In the genomic region with DNA sequence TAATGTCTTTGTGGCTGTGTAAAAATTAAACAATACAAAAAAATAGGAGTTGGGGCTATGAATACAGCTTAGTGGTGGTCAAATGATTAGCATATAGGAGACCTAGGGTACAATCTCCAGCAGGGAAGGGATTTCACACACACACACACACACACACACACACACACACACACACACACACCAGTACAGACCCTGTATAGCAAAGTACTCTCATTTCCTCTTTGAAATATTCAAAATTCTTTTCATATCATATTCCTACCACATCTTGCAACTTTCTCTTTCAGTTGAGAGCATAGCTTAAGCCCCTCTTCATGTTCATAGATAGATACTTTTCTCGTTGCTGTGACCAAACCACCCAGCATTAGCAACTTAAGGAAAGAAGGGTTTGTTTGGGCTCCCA, we compare ENCODE assay signal across 18 mouse cellular contexts.
DNase-seq lines count a peak whose midpoint lies in the region; ATAC-seq lines count a peak whose summit lies in the region.
"Had no signal": no experiment of that assay in that cellular context is flagged by ENCODE, and none has a peak within 500 bp of the region (broad histone marks: within the 10 kb centered on the region; RNA-seq: fewer than 3 reads in every experiment).

No protein-coding gene starts in this region.

- peak; percentile 78 for DNase-seq in midbrain, embryonic 11.5 days (ENCODE audit: low spot score, missing footprints)
- DNase-seq in splenic B cell, adult 2 months (ENCODE audit: low read depth, low spot score) = peak; percentile 53
- no peak for DNase-seq in Muller cell, postnatal 12 days (ENCODE audit: inconsistent ontology term)
- DNase-seq in kidney, adult 11 months = no peak
- DNase-seq: adrenal gland, postnatal 10 days; cerebellum, adult 18-20 months; cerebellum, adult 9-11 months; cerebellum, postnatal 36 days; forebrain, postnatal 0 days; gastrocnemius, postnatal 14 days had no signal

- no peaks in the 10 kb centered on the region for H3K27me3 ChIP-seq in midbrain, embryonic 11.5 days (ENCODE audit: control insufficient read depth, insufficient read depth, low read length)
- no peaks in the 10 kb centered on the region for H3K27me3 ChIP-seq in midbrain, embryonic 15.5 days (replicated peaks)
- no peaks in the 10 kb centered on the region for H3K27me3 ChIP-seq in splenic B cell, adult 2 months (ENCODE audit: control insufficient read depth, insufficient read depth, low read length, poor library complexity, severe bottlenecking)
- H3K27me3 ChIP-seq: forebrain, embryonic 13.5 days; heart, embryonic 12.5 days had no signal

- H3K4me2 ChIP-seq in midbrain, embryonic 11.5 days = no peak overlapping the region
- no peak overlapping the region for H3K4me2 ChIP-seq in midbrain, embryonic 15.5 days
- H3K4me2 ChIP-seq: forebrain, embryonic 13.5 days; heart, embryonic 12.5 days; hindbrain, embryonic 14.5 days had no signal

- no peak for ATAC-seq in midbrain, embryonic 11.5 days (ENCODE audit: low FRiP score)
- ATAC-seq in midbrain, embryonic 15.5 days (replicated peaks) = no peak
- peak; percentile 27 for ATAC-seq in CD4-positive, CD25-positive, alpha-beta regulatory T cell, adult 4 months
- ATAC-seq in common myeloid progenitor, adult 5-6 weeks (replicated peaks; ENCODE audit: low read depth, poor library complexity, severe bottlenecking) = 0 out of 2 replicates have a peak, but pooled peaks have one; percentile 6
- ATAC-seq: forebrain, embryonic 13.5 days; forebrain, postnatal 0 days had no signal

- WGBS in midbrain, embryonic 11.5 days = 41% methylated on average over 1 of the region's 1 CpGs
- WGBS in midbrain, embryonic 15.5 days = 57% methylated on average over 1 of the region's 1 CpGs

- H3K4me1 ChIP-seq in midbrain, embryonic 11.5 days (ENCODE audit: control insufficient read depth, insufficient read depth, low read length) = no peaks in the 10 kb centered on the region
- no peaks in the 10 kb centered on the region for H3K4me1 ChIP-seq in midbrain, embryonic 15.5 days
- H3K4me1 ChIP-seq: hindbrain, embryonic 10.5 days had no signal

- H3K36me3 ChIP-seq in midbrain, embryonic 11.5 days (ENCODE audit: control insufficient read depth, insufficient read depth, low read length) = no peaks in the 10 kb centered on the region
- no peaks in the 10 kb centered on the region for H3K36me3 ChIP-seq in midbrain, embryonic 15.5 days (replicated peaks)
- H3K36me3 ChIP-seq in splenic B cell, adult 2 months (ENCODE audit: control insufficient read depth, insufficient read depth, low read length, poor library complexity, severe bottlenecking) = no peaks in the 10 kb centered on the region
- H3K36me3 ChIP-seq: embryonic facial prominence, embryonic 10.5 days; heart, embryonic 12.5 days; hindbrain, embryonic 10.5 days had no signal

- H3K4me3 ChIP-seq in midbrain, embryonic 11.5 days (ENCODE audit: low read depth, low read length) = no peak overlapping the region
- H3K4me3 ChIP-seq in midbrain, embryonic 15.5 days = no peak overlapping the region
- H3K4me3 ChIP-seq: embryonic facial prominence, embryonic 10.5 days; forebrain, embryonic 13.5 days; heart, embryonic 12.5 days; hindbrain, embryonic 10.5 days had no signal

- no peaks in the 10 kb centered on the region for H3K9me3 ChIP-seq in midbrain, embryonic 11.5 days (ENCODE audit: control insufficient read depth, low read length)
- no peaks in the 10 kb centered on the region for H3K9me3 ChIP-seq in midbrain, embryonic 15.5 days
- H3K9me3 ChIP-seq: embryonic facial prominence, embryonic 10.5 days; forebrain, embryonic 13.5 days; heart, embryonic 12.5 days; hindbrain, embryonic 10.5 days had no signal

- H3K27ac ChIP-seq in midbrain, embryonic 11.5 days (ENCODE audit: low read depth, low read length) = no peak overlapping the region
- no peak overlapping the region for H3K27ac ChIP-seq in midbrain, embryonic 15.5 days
- H3K27ac ChIP-seq: embryonic facial prominence, embryonic 10.5 days; forebrain, embryonic 13.5 days; hindbrain, embryonic 10.5 days; hindbrain, embryonic 14.5 days had no signal

- no peak overlapping the region for H3K9ac ChIP-seq in midbrain, embryonic 11.5 days (ENCODE audit: low read length)
- H3K9ac ChIP-seq in midbrain, embryonic 15.5 days = no peak overlapping the region
- H3K9ac ChIP-seq: forebrain, embryonic 13.5 days; forebrain, postnatal 0 days; heart, embryonic 12.5 days; hindbrain, embryonic 14.5 days had no signal

Comparison
In these comparisons a context has a peak if more than half of its experiments do, and no peak if none do; other contexts are left out.
1. ATAC-seq: peak in CD4-positive, CD25-positive, alpha-beta regulatory T cell, adult 4 months (single experiment) and common myeloid progenitor, adult 5-6 weeks (single experiment); none in midbrain, embryonic 11.5 days (single experiment) and midbrain, embryonic 15.5 days (single experiment).
2. DNase-seq: peak in midbrain, embryonic 11.5 days (single experiment) and splenic B cell, adult 2 months (single experiment); none in Muller cell, postnatal 12 days (single experiment) and kidney, adult 11 months (single experiment).